Mouse (Mus musculus): Measurements from ENCODE around the gene Ints3.

DNA sequence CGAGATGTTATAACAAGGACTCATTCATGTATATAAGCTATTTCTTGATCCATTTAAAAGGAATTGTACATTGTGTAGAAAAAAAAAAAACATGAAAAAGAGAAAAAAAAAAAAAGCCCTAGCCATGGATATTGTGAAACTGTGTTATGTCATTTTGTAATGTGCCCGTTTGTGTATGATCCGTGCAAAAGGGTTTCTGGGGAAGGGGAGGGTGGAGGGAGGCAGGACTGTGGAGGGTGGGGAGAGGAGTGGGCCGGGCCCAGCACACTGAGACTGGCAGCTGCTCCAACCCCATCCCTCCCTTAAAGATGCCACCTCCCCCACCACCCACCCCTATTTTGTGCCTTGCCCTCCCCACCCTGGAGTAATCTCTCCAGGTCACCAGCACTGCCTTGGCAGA, 71.9 kb downstream of the Ints3 start:
- no peak for TF ChIP-seq CTCF (IDR thresholded peaks at IDR 0.05; ENCODE audit: borderline replicate concordance, extremely low read depth, insufficient read depth, insufficient read length)
- no peak for TF ChIP-seq POLR2A (IDR thresholded peaks at IDR 0.05; ENCODE audit: borderline replicate concordance, extremely low read depth, insufficient read depth, insufficient read length, poor library complexity, severe bottlenecking)
